Mouse (Mus musculus) mature B cell (primary cell): ENCODE measurements around the gene Agfg1.

ENCODE experiments used
- in situ Hi-C: fragments of 300-500 bp; cut with MboI; formaldehyde crosslinking; loops from 2 replicates; pipeline ENCODE4 v1.14.3; 2019

The Agfg1 gene

GRCm38 (mm10) chr1:82839296-82839613, at the start of gene Agfg1:
Gene Agfg1 (plus strand): TSS chr1:82839483.
- in situ Hi-C loops: no loop called here

GRCm38 (mm10) chr1:82791105-82791504, 48.2 kb upstream of the Agfg1 start:
- in situ Hi-C loops: no loop called here

GRCm38 (mm10) chr1:82792238-82792637, 47.0 kb upstream of the Agfg1 start:
- in situ Hi-C loops: no loop called here

GRCm38 (mm10) chr1:82793110-82793509, 46.2 kb upstream of the Agfg1 start:
- in situ Hi-C loops: no loop called here

- in situ Hi-C loops: no loop called here
Observed at GRCm38 (mm10) chr1:82793986-82794385, 45.3 kb upstream of the Agfg1 start.

- in situ Hi-C loops: no loop called here
Observed at GRCm38 (mm10) chr1:82795211-82795610, 44.1 kb upstream of the Agfg1 start.

GRCm38 (mm10) chr1:82795702-82796443, 43.4 kb upstream of the Agfg1 start:
- in situ Hi-C loops: no loop called here

- in situ Hi-C loops: no loop called here
Observed at GRCm38 (mm10) chr1:82797088-82797487, 42.2 kb upstream of the Agfg1 start.

GRCm38 (mm10) chr1:82798304-82798703, 41.0 kb upstream of the Agfg1 start:
- in situ Hi-C loops: no loop called here

GRCm38 (mm10) chr1:82798922-82799321, 40.4 kb upstream of the Agfg1 start:
- in situ Hi-C loops: no loop called here

- in situ Hi-C loops: loop anchor here (10.0 kb wide), 1 partner anchor 184 kb away; no protein-coding TSS in a partner anchor
Observed at GRCm38 (mm10) chr1:82801105-82801783, 38.0 kb upstream of the Agfg1 start.

- in situ Hi-C loops: loop anchor here (10.0 kb wide), 1 partner anchor 181 kb away; no protein-coding TSS in a partner anchor
Observed at GRCm38 (mm10) chr1:82803608-82804007, 35.7 kb upstream of the Agfg1 start.

- in situ Hi-C loops: loop anchor here (10.0 kb wide), 1 partner anchor 181 kb away; no protein-coding TSS in a partner anchor
Observed at GRCm38 (mm10) chr1:82804059-82804458, 35.2 kb upstream of the Agfg1 start.

- in situ Hi-C loops: loop anchor here (10.0 kb wide), 1 partner anchor 178 kb away; no protein-coding TSS in a partner anchor
Observed at GRCm38 (mm10) chr1:82806391-82806790, 32.9 kb upstream of the Agfg1 start.

GRCm38 (mm10) chr1:82807206-82807605, 32.1 kb upstream of the Agfg1 start:
- in situ Hi-C loops: loop anchor here (10.0 kb wide), 1 partner anchor 178 kb away; no protein-coding TSS in a partner anchor

- in situ Hi-C loops: loop anchor here (10.0 kb wide), 1 partner anchor 176 kb away; no protein-coding TSS in a partner anchor
Observed at GRCm38 (mm10) chr1:82808564-82808963, 30.7 kb upstream of the Agfg1 start.

GRCm38 (mm10) chr1:82811766-82812165, 27.5 kb upstream of the Agfg1 start:
- in situ Hi-C loops: no loop called here

GRCm38 (mm10) chr1:82815941-82816716, 23.2 kb upstream of the Agfg1 start:
- in situ Hi-C loops: no loop called here

GRCm38 (mm10) chr1:82819366-82819765, 19.9 kb upstream of the Agfg1 start:
- in situ Hi-C loops: no loop called here

GRCm38 (mm10) chr1:82820179-82820578, 19.1 kb upstream of the Agfg1 start:
- in situ Hi-C loops: no loop called here

GRCm38 (mm10) chr1:82820626-82821186, 18.6 kb upstream of the Agfg1 start:
- in situ Hi-C loops: no loop called here

GRCm38 (mm10) chr1:82821846-82822245, 17.4 kb upstream of the Agfg1 start:
- in situ Hi-C loops: no loop called here
